Mouse (Mus musculus) kidney, postnatal 25 days (tissue): ENCODE results near the gene Oaf.

ENCODE experiments used
- DNase-seq, 2 experiments: peaks; one replicate each; pipeline ENCODE4 v3.0.0; 2021; ENCODE audit warnings: mixed read lengths in 2 of 2

The Oaf gene

DNA sequence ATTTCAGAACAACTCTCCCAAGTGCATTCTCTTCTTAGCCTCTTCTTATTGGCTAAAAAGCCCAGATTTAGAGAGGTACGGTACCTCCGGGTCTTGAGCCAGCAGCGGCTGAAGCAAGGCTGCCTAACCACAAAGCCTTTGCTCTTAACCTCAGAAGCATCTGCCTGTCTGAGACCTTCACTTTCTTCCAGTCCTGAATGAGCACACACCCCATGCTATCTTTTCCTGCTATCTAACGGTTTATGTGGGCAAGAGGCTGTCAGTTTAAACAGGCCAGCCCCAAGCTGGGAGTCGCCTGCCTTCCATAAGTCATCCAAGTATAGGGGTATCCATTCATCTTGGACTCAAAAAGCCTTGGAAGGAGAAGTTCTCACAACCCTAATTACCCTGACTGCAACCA lies 2.7 kb upstream of the Oaf start:
- no peak for DNase-seq

DNA sequence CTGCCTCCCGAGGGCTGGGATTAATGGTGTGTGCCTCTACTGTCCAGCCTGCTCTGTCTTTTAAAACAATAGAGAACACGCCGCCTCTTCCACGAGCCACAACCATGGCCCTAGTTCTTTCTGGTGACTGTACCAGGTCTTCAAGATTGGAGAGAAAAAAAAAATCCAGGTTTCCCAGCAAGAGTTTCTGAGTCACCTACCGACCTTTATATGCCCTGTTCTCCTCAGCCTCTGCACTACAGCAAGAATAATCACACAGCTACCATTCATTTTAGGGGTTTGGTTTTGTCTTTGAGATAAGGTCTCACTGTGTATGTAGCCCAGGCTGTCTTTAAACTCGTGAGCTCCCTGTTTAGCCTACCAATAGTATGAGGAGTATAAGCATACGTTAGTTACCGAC lies 2.3 kb upstream of the Oaf start:
- DNase-seq: no peak

DNA sequence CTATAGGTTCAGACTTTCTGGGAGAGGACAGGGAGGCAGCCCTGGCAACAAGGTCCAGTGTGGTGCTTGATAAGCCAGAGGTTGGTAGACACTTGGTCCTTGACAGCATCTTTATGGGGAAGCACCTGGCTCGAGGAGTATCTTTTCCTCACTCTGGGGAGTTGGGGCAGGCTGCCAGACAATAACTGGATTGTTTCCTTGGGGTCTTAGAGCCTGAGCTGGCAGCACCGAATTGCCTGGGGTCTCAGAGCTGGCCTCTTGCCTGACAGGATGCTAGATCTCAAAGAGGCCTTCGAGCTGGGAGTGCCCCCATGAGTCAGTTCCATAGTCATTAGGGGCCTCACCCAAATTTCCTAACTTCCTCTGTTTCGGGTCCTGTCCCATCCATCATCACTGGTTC lies 1.6 kb upstream of the Oaf start:
- no peak for DNase-seq

DNA sequence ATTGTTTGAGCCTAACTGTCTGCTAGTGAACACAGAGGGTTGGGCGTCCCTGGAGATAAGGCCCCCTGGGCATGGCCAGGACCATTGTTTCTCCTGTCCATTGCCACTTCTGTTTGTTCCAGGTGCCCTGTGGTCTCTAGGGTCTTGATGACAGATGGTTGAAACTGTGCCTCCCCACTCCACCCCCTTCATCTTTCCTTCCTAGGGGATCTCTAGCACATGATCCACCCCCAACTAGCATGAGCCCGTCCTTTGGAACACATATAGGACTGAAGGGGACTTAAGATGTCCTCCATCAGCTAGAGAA lies 836 bp upstream of the Oaf start:
- DNase-seq: no peak

DNA sequence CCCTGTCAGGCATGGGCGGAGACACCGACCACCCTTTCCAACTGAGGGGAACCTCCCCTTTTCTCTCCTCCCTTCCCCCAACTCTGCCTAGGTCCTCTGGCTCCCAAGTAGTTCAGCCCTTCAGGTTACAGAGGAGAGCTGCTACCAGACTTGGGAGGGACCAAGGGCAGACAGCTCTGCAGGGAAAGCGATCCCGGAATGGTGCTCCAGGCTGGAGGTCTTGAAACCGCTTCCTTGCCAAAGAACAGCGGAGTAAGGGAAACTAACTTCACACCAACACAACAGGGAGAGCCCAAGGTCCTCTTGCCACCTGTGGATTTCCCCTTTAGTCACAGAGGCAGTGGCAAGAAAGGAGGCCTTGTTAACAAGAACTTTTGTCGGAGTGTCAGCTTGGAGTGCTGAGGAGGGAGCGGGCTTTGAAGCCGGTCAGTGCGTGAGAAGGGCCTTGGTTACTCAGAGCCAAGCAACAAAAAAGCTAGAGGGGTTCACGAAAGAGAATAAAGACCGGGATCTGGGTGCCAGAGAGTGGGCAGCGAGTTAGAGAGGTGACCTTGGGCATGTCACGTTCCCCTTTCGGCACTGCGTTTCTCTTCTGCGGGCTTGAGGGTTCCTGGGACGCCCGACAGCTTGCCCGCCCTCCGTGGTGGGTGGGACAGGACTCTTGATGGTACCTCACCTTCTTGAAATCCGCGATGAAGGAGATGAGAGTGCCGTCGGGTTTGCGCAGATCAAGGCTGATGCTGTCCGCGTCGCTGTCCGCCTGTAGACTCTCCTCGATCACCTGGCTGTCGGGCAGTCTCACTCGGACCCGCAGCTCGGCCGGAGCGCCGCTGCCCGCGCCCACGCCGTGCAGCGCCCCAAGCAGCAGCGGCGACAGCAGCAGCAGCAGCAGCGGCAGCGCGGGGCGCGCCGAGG lies 823 bp downstream of the Oaf start:
- peak in 1 of 2 experiments; percentile 37 for DNase-seq

DNA sequence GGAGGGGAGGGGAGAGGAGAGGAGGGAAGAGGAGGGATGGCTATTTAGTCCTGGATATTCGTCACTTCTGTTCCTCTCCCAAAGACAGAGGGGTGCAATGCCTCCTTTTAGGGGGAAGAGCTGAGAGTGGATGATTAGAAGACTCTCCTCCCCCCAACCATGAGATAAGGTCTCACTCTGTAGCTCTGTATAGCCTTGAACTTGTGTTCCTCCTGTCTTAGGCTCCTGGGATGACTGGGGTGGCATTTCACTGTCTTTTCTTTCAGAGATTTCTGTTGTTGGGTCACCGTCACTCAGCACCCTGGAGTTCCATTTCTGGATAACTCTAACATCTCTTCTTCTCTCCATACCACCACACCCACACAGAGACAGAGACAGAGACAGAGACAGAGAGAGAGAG lies 1.5 kb downstream of the Oaf start:
- DNase-seq: no peak

DNA sequence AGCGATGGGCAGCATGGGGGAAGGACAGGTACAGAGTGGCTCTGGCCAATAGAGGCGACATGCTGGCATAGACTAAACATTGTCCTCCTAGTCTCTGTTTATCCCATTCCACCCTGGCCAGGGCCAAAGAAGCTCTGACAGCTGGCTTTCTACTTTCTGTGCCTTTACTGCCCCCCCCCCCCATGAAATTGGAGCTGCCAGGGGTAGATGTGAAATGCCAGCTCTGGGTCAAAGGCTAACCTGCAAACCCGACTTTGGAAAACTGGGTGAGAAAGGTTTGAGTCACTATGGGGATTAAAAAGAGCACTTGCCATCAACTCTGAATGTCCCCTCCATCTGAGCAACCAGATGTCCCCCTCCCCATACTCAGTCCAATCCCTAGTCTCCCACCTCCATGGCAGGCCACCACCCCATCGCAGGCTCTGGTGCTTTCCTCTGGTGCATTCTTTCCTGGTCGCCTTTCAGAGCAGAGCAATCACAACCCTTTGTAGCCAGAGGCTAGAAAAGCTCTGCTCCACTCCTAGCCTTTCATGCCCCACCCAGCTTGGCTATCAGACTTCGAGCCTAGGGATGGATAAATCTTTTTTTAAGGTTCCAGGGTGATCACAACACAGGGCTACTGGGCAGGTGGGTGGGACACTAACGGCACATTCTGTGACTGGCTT lies 2.5 kb downstream of the Oaf start:
- no peak for DNase-seq

DNA sequence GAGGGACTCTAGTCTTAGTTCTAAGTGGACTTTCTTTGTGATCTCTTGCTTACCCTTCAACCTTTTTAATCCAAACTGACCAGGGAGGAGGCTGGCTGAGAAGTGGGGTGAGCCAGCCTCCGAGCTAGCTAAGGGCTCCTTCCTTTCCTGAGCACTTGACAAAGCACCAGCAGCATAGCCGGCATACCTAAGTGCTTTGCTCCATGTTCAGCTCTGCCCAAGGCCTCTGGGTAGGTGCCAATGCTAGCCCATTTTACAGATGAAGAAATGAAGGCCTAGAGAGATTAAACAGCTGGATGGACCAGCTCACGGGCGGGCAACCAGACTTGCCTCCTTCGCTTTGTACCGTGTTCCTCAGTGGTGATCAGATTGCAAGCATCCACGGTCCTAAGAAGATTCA lies 3.1 kb downstream of the Oaf start:
- DNase-seq: no peak

DNA sequence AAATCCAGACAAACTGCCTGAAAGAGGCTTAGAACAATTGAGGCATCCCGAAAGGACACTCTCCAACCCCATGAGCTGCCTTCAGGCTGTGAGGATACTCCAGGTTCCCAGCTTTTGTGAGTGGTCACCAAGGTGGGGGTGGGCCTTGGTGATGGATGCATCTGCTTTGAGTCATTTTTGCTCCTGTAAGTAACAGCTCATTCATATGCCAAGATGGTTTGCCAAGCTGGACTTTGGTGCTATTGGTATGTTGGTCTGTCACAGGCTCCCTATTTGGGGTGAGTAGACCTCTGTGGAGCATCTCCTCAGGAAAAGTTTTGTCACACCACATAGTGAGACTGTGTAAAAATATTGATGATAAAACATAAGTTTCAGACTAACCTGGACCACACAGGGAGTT lies 3.6 kb downstream of the Oaf start:
- no peak for DNase-seq

DNA sequence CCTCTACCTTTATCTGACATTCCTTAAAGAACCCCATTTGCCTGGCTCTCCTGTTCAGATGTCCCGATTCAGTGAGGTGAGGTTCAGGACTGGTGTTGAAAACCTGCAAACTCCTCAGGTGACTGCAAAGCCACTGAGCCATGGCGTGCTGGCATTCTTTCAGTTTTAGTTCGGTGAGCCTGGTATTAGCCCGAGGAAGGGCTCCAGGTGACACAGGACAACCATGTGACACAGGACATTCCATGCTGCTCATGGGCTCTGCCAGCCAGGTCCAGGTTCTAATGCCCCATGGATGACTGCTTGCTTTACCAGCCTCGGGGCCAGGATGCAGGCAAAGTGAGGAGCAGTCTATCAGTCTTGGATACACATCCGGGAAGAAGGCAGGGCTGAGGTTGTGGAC lies 4.4 kb downstream of the Oaf start:
- DNase-seq: peak; percentile 79 to 89

DNA sequence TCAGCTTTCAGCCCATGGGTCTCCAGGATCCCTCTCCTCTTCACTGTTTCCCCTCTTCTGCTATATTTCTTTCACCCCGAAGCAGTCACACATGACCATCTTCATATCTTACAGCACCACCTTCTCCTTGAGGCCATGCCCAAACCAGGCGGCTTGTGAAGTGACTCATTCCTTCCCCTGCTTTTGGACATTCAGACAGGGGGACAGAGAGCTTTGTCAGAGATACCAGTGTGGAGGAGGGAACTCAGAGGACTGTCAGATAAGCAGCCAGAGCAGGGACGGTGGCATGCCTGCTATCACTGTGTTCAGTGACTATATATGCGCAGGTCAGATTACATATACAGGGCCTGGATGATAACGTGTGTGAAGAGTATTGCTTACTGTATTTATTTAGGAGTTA lies 5.2 kb downstream of the Oaf start:
- DNase-seq: no peak

DNA sequence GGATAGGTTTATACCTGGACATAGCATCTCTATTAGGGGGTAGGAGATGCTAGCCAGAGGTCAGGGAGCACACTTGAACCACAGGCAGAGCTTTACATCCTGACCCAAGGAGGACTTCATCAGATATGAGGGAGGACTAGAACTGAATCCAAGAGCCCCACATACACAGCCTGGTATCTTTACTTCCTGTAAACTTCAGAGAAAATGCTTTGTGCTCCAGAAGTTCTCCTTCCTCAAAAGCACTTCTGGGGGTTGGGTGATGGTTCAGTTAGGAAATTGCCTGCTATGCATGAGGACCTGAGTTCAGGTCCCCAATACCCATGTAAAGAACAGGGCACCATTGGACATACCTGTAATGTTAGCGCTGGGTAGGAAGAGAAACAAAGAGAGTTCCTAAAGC lies 6.2 kb downstream of the Oaf start:
- no peak for DNase-seq

DNA sequence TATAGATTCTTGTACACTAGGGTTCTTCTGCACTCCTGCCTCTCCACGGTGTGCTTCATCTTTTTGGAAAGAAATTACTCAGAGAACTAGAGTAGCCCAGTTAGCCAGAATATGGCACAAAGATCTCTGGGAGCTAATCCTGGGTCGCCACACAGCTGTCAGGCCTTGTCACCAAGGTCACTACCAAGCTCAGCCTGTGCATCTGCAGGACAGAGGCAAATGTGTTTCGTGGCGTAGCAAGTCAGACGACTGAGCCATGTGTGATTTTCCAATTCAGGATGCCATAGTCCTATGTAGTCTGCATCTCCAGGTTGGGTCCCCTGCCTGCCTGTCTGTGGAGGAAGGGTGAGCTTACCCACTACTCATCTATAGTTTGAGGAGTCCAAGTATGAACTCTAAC lies 6.7 kb downstream of the Oaf start:
- DNase-seq: no peak

DNA sequence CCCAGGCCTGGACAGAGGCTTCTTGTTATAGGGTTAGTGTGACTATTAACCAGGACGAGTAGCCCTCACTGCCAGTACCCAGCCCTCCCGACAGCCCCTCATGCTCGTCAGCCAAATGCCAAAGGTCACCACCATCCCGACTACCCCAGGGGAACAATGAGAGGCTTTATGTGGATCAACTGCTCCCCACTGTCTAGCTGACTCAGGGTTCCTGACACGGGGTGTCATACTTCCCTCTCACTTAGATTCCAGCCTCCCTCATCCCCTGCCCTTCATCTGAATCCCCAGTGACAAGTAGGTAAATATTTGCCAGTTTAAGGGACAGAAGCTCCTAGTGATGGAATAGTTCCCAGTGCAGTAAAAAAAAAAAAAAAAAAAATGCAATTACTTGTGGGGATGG lies 7.4 kb downstream of the Oaf start:
- no peak for DNase-seq

DNA sequence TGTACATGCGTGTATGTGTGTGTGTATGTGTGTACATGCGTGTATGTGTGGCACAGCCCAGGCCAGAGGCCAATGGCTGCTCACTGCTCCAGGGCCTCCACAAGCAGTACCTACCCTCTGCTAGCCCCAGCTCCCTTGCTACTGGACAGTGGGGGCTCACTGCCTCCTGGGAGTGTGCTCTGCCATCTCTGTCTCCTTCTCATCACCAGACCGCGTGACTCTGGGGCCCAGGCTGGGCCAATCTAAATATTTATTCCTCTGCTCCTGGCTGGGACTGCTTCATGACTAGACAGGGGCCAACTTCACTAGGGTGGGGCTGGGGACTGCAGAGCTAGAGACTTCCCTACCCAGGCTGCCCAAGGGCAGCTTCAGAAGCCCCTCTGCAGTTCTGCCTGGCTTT lies 7.9 kb downstream of the Oaf start:
- no peak for DNase-seq

DNA sequence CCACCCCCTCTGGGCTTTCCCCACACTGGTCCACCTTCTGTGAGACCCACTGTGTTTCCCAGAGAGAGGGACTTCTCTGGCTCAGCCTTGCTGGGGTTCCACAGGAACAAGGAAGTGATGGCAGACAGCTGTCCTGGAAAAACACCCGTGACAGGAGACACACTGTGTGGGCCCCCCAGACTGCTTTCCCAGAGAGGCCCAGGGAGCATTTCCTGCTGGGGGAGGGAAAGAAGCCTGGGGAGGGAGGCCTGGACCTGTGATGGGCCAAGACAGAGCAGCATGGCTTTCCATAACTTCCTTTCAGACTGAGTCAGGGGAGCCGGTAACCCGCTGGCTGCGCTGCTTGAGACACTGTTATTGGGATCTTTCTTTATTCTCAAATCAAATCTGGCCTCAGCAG lies 8.8 kb downstream of the Oaf start:
- peak; percentile 54 to 77 for DNase-seq

DNA sequence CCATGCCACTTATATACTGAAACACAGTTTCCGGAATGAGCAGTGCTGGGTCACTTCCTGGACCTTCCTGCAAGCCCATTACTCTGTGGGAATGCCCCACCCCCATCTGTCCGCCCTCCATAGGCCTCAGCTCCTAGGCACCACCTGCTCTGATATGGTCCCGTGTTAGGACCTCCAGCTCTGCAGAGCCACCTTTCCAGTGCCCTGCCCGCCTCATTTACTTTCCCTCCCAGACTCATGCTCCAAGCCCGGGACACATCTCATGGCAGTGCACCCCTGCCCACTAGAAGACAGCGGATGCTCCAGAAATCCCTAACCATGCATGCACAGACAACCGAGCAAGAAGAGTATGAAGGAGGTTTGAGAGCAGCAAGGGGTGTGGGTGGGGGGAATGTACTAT lies 9.7 kb downstream of the Oaf start:
- no peak for DNase-seq

DNA sequence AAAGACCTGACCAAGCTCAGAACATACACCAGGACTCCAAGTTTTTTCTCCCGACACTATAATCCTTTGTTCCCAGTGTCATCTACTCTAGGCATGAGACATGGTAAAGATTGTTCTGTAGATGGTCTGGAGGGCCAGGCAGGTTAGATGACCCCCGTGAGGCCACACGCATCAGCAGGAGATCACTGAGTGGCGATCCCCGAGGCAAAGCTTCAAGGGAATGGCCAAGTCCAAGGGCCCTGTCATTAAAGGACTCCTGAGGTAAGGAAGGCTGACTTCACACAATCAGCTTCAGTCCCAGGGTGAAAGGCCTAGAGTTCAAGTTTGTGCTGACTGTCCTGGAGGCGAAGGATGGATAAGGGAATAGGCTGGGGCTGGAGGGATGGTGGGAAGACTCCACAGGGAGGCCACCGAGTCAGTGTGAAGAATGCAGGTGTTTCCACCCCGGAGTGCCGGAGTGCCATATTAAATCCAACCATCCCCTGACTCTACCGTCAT lies 10.3 kb downstream of the Oaf start:
- DNase-seq: peak in 1 of 2 experiments; percentile 42

DNA sequence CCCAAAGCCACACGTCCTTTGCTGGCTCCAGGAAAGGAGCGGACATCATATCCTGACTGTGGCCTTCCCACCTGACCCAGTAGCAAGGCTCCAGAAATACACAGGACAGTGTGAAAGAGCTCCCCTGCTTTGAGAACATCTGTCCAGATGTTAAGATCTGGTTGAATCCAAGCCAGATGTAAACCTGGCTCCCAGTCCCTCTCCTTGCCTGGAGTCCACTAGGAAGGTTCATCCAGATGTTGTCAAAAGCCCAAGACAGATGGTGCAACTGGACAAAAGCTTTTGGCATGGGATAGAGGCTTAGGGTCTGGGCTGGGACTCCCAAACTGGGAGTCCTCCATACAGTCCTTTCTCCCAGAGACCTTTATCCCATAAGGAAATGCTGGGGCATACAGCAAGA lies 11.0 kb downstream of the Oaf start:
- DNase-seq: no peak

DNA sequence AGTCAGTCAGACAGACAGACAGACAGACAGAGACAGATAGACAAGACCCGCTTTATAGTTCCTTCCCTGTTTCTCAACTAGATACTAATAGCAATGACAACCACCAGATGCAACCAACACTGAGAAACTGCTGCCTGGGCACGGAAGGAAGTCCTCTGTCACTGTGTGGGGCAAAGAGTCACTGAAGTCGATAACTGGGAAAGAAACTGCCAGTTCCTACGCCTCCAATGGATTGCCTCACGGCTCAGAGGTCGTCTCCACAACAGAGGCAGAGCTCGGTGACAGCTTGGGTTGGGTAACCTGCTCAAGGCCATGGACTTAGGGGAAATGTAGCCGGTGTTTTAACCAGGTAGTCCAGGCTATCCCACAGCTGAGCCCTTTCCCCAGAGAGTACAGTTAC lies 12.1 kb downstream of the Oaf start:
- peak in 1 of 2 experiments; percentile 64 for DNase-seq

DNA sequence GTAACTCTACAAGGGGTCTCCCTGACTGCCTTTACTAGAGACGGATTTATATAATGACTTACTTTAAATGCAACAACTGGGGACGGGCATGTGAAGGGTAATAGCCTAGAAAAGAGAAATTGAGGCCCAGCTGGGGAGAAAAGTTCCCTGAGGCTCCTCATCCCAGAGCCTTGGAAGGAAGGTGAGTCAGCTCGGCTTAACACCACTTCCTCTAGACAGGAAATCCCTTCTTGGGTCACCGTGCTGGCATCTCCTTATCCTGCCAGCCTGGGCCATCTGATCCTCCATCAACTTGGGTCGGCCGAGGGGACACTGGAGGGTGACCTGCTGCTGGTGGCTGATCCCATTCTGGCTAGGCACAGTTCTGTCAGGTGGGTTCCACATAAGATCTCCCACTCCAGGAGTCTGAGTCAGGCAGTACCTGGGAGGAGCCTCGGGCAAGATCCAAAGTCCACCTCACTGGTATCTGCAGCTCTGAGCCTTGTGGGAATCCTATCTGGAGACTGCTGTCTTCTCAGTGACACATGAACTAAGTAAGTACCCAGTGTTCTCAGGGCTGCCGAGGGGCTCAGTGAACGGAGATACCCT lies 13.0 kb downstream of the Oaf start:
- DNase-seq: peak; percentile 71 to 83

DNA sequence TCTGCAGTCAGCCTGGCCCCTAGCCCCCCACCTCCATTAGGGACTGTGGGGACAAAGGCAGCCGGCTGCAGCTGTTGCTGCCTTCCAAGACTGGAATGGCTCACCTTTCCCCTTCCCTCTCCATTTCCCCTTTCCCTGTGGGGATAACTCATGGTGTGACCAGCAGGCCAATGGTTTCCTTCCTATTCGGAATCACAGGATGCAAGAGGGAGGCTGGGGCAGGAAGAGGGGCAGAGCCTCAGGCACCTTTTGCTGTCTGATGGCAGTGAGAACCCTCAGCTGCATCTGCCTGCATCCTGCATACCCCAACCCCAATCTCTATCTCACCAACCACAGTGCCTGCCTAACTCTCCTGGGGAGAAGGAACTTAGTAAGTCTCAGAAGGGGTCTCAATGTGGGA lies 14.2 kb downstream of the Oaf start:
- no peak for DNase-seq

DNA sequence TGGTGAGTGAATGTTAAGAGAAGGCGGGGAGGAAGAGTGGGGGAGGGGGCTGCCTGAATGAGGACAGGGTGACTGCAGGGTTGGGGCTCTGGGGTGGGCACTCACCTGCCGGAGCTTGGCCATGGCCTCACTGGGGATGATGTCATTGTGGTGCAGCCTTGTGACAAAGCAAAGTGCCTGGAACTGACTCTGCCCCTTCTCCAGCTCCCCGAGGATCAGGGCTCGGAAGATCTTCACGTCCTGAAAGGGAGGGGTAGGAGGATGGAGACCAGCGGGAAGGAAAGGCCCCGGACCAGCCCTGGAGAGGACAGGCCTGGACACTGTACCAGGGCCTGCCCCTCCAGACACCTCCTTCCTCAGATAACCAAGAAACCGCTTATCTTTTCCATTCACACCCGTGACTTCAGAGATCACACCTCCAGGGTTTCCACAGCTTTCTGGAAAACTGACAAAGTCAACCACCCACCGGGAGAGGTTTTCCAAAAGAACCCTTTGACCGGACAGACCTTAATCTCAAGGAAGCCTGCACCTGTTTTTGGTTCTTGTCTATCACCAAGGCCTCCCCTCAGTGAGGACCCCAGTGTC lies 14.8 kb downstream of the Oaf start:
- no peak for DNase-seq

DNA sequence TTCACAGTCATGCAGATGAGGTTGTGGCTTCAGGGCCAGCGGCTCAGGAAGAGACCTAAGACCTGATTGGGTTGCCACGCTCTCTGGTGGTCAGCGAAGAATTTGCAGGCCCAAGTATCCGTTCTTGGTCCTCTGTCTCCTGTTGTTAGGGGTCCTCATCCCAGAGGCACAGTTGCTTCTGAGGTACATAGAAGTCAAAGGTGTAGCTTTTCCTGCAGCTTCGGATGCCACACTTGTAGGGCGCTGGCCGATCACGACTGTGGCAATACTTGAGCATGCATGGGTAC lies 17.3 kb downstream of the Oaf start:
- DNase-seq: no peak
